In genomic region chr11:88550083-88550907, GRCm38 (mm10) we compare ENCODE assay signal across 9 mouse cellular contexts.
DNase-seq lines count a peak whose midpoint lies in the region; ATAC-seq lines count a peak whose summit lies in the region.
"Had no signal": no experiment of that assay in that cellular context is flagged by ENCODE, and none has a peak within 500 bp of the region (broad histone marks: within the 10 kb centered on the region; RNA-seq: fewer than 3 reads in every experiment).

No protein-coding gene starts in this region.

- peak overlapping the region; percentile 1 to 75; a peak in 3 of 4 replicates for H3K27ac ChIP-seq in heart, embryonic 14.5 days (replicated peaks in 1 of 2; ENCODE audit: control insufficient read depth in 1 of 2, insufficient read depth in 1 of 2, low read depth in 2 of 2, low read length in 2 of 2)
- peak overlapping the region; percentile 16; the same call in 1 of the 2 replicates for H3K27ac ChIP-seq in forebrain, embryonic 15.5 days (replicated peaks)
- peak overlapping the region; percentile 44 for H3K27ac ChIP-seq in midbrain, embryonic 16.5 days (ENCODE audit: low read length)
- H3K27ac ChIP-seq: liver, embryonic 14.5 days had no signal

- peak overlapping the region; percentile 50 for H3K9ac ChIP-seq in heart, embryonic 14.5 days (ENCODE audit: low read length)
- H3K9ac ChIP-seq in forebrain, embryonic 15.5 days (replicated peaks) = no peak overlapping the region
- H3K9ac ChIP-seq in midbrain, embryonic 16.5 days (ENCODE audit: low read depth, low read length) = no peak overlapping the region
- H3K9ac ChIP-seq: liver, embryonic 14.5 days had no signal

- no peaks in the 10 kb centered on the region for H3K9me3 ChIP-seq in heart, embryonic 14.5 days (ENCODE audit: control insufficient read depth, low read length)
- H3K9me3 ChIP-seq in forebrain, embryonic 15.5 days = no peaks in the 10 kb centered on the region
- H3K9me3 ChIP-seq in midbrain, embryonic 16.5 days (replicated peaks; ENCODE audit: control insufficient read depth, low read length, poor library complexity, severe bottlenecking) = no peaks in the 10 kb centered on the region

- no peaks in the 10 kb centered on the region for H3K27me3 ChIP-seq in heart, embryonic 14.5 days (ENCODE audit: control insufficient read depth, insufficient read depth, low read length)
- H3K27me3 ChIP-seq in forebrain, embryonic 15.5 days = no peaks in the 10 kb centered on the region
- no peaks in the 10 kb centered on the region for H3K27me3 ChIP-seq in midbrain, embryonic 16.5 days (ENCODE audit: control insufficient read depth, insufficient read depth, low read depth, low read length)

- no peaks in the 10 kb centered on the region for H3K36me3 ChIP-seq in heart, embryonic 14.5 days (ENCODE audit: control insufficient read depth, insufficient read depth, low read length)
- no peaks in the 10 kb centered on the region for H3K36me3 ChIP-seq in forebrain, embryonic 15.5 days
- H3K36me3 ChIP-seq in midbrain, embryonic 16.5 days (ENCODE audit: control insufficient read depth, insufficient read depth, low read length) = no peaks in the 10 kb centered on the region

- H3K4me2 ChIP-seq in heart, embryonic 14.5 days (ENCODE audit: low read length) = no peak overlapping the region
- no peak overlapping the region for H3K4me2 ChIP-seq in forebrain, embryonic 15.5 days (replicated peaks)
- H3K4me2 ChIP-seq in midbrain, embryonic 16.5 days (ENCODE audit: low read length) = no peak overlapping the region

- no peak for ATAC-seq in heart, embryonic 14.5 days (ENCODE audit: insufficient number of reproducible peaks, insufficient read depth, low FRiP score, low read depth)
- ATAC-seq in CD4-positive, CD25-positive, alpha-beta regulatory T cell, adult 4 months = peak; percentile 67
- ATAC-seq in forebrain, embryonic 15.5 days (replicated peaks) = no peak
- ATAC-seq in midbrain, embryonic 16.5 days = no peak

- intact Hi-C loops in heart, postnatal 10 days (cut with DNase I) = loop anchor here (5.0 to 10.0 kb wide), 2 partner anchors 255 to 272 kb away; partner anchors contain the start of gene Ccdc182

- no peak for DNase-seq in heart, postnatal 10 days
- no peak for DNase-seq in left cerebral cortex, adult 8-10 months (ENCODE audit: low spot score in 2 of 2)
- DNase-seq in layer of hippocampus, postnatal 10 days (ENCODE audit: low spot score in 2 of 2) = no peak
- DNase-seq in adrenal gland, postnatal 10 days = no peak

- no peak overlapping the region for H3K4me3 ChIP-seq in heart, embryonic 14.5 days (ENCODE audit: control insufficient read depth in 1 of 2, insufficient read depth in 1 of 2, low read depth in 1 of 2, low read length in 2 of 2)
- H3K4me3 ChIP-seq in forebrain, embryonic 15.5 days = no peak overlapping the region
- no peak overlapping the region for H3K4me3 ChIP-seq in midbrain, embryonic 16.5 days (ENCODE audit: low read depth, low read length)

- WGBS in heart, embryonic 14.5 days = 50% methylated on average over 6 of the region's 6 CpGs
- 40% methylated on average over 6 of the region's 6 CpGs for WGBS in forebrain, embryonic 15.5 days
- 42% methylated on average over 6 of the region's 6 CpGs for WGBS in midbrain, embryonic 16.5 days

- peaks cover 72 to 85% of the 10 kb centered on the region in 2 experiments for H3K4me1 ChIP-seq in heart, embryonic 14.5 days (ENCODE audit: control insufficient read depth in 2 of 2, insufficient read depth in 2 of 2, low read length in 2 of 2)
- peaks cover 76% of the 10 kb centered on the region for H3K4me1 ChIP-seq in forebrain, embryonic 15.5 days
- peaks cover 57% of the 10 kb centered on the region for H3K4me1 ChIP-seq in midbrain, embryonic 16.5 days (ENCODE audit: control insufficient read depth, insufficient read depth, low read length)
